Mouse (Mus musculus): Measurements from ENCODE around the gene Rab1b. TPM values are rescaled to one million over a fixed set of nuclear protein-coding genes. Genes with fewer than 3 reads are reported as not detected.
A peak's percentile ranks its signal among the peaks of the same experiment; 100 is the strongest.

The Rab1b gene
- polyA plus RNA-seq, 1 experiment: 246 TPM

GRCm38 (mm10) chr19:5083961-5084833 is 22.7 kb downstream of the Rab1b start:
- Histone ChIP-seq H3K4me1 (ENCODE audit: control insufficient read depth, insufficient read depth, low read length) (peaks cover 11% of the 10 kb centered on the region), H3K36me3 (ENCODE audit: control insufficient read depth, insufficient read depth, low read length) (no peaks in the 10 kb centered on the region), H3K4me3 (ENCODE audit: insufficient read depth, low read depth, low read length) (no peak overlapping the region), H3K27ac (ENCODE audit: insufficient read depth, low read depth, low read length) (no peak overlapping the region), H3K27me3 (replicated peaks; ENCODE audit: control insufficient read depth, insufficient read depth, low read length) (no peaks in the 10 kb centered on the region)
- no peak for DNase-seq
- TF ChIP-seq CTCF (conservative IDR thresholded peaks at IDR 0.05; ENCODE audit: insufficient read depth, insufficient read length, low read depth, low read length) (no peak), POLR2A (IDR thresholded peaks at IDR 0.05; ENCODE audit: low read depth, low read length) (no peak)
- WGBS: 67% methylated on average over 3 of the region's 3 CpGs

GRCm38 (mm10) chr19:5082596-5082995 is 24.3 kb downstream of the Rab1b start:
- no peak for DNase-seq
- TF ChIP-seq POLR2A (IDR thresholded peaks at IDR 0.05; ENCODE audit: low read depth, low read length) (no peak), CTCF (conservative IDR thresholded peaks at IDR 0.05; ENCODE audit: insufficient read depth, insufficient read length, low read depth, low read length) (no peak)
- Histone ChIP-seq H3K4me1 (ENCODE audit: control insufficient read depth, insufficient read depth, low read length) (peaks cover 7% of the 10 kb centered on the region; the same call in 1 of the 2 replicates), H3K27ac (ENCODE audit: insufficient read depth, low read depth, low read length) (no peak overlapping the region), H3K4me3 (ENCODE audit: insufficient read depth, low read depth, low read length) (no peak overlapping the region), H3K36me3 (ENCODE audit: control insufficient read depth, insufficient read depth, low read length) (no peaks in the 10 kb centered on the region), H3K27me3 (replicated peaks; ENCODE audit: control insufficient read depth, insufficient read depth, low read length) (no peaks in the 10 kb centered on the region)
- 67% methylated on average over 24 of the region's 24 CpGs for WGBS

GRCm38 (mm10) chr19:5082005-5082404 is 24.9 kb downstream of the Rab1b start:
- no peak overlapping the region for H3K27ac ChIP-seq (ENCODE audit: insufficient read depth, low read depth, low read length)

GRCm38 (mm10) chr19:5079279-5079678 is 27.6 kb downstream of the Rab1b start:
- Histone ChIP-seq H3K36me3 (ENCODE audit: control insufficient read depth, insufficient read depth, low read length) (no peaks in the 10 kb centered on the region), H3K27me3 (replicated peaks; ENCODE audit: control insufficient read depth, insufficient read depth, low read length) (no peaks in the 10 kb centered on the region), H3K4me1 (ENCODE audit: control insufficient read depth, insufficient read depth, low read length) (no peaks in the 10 kb centered on the region), H3K4me3 (ENCODE audit: insufficient read depth, low read depth, low read length) (no peak overlapping the region), H3K27ac (ENCODE audit: insufficient read depth, low read depth, low read length) (no peak overlapping the region)
- DNase-seq: no peak
- 98% methylated on average over 1 of the region's 1 CpGs for WGBS
- TF ChIP-seq POLR2A (IDR thresholded peaks at IDR 0.05; ENCODE audit: low read depth, low read length): no peak
- TF ChIP-seq CTCF (conservative IDR thresholded peaks at IDR 0.05; ENCODE audit: insufficient read depth, insufficient read length, low read depth, low read length): no peak

More at GRCm38 (mm10) chr19:5082005-5082404, 24.9 kb downstream of the Rab1b start:
- Histone ChIP-seq H3K4me3 (ENCODE audit: insufficient read depth, low read depth, low read length) (no peak overlapping the region), H3K27me3 (replicated peaks; ENCODE audit: control insufficient read depth, insufficient read depth, low read length) (no peaks in the 10 kb centered on the region), H3K4me1 (ENCODE audit: control insufficient read depth, insufficient read depth, low read length) (0 out of 2 replicates have a peak, but pooled peaks cover 3% of the 10 kb centered on the region), H3K36me3 (ENCODE audit: control insufficient read depth, insufficient read depth, low read length) (no peaks in the 10 kb centered on the region)
- TF ChIP-seq CTCF (conservative IDR thresholded peaks at IDR 0.05; ENCODE audit: insufficient read depth, insufficient read length, low read depth, low read length) (no peak), POLR2A (IDR thresholded peaks at IDR 0.05; ENCODE audit: low read depth, low read length) (no peak)
- 54% methylated on average over 18 of the region's 18 CpGs for WGBS
- no peak for DNase-seq

- Histone ChIP-seq H3K4me1 (ENCODE audit: control insufficient read depth, insufficient read depth, low read length) (no peaks in the 10 kb centered on the region), H3K4me3 (ENCODE audit: insufficient read depth, low read depth, low read length) (no peak overlapping the region), H3K27me3 (replicated peaks; ENCODE audit: control insufficient read depth, insufficient read depth, low read length) (no peaks in the 10 kb centered on the region), H3K27ac (ENCODE audit: insufficient read depth, low read depth, low read length) (no peak overlapping the region), H3K36me3 (ENCODE audit: control insufficient read depth, insufficient read depth, low read length) (no peaks in the 10 kb centered on the region)
- no peak for DNase-seq
- WGBS: 38% methylated on average over 5 of the region's 5 CpGs
- no peak for TF ChIP-seq CTCF (conservative IDR thresholded peaks at IDR 0.05; ENCODE audit: insufficient read depth, insufficient read length, low read depth, low read length)
- TF ChIP-seq POLR2A (IDR thresholded peaks at IDR 0.05; ENCODE audit: low read depth, low read length): no peak
Observed at GRCm38 (mm10) chr19:5073518-5073917, 33.4 kb downstream of the Rab1b start.

GRCm38 (mm10) chr19:5073028-5073427 is 33.8 kb downstream of the Rab1b start:
- peak; percentile 61 for DNase-seq
- 1% methylated on average over 15 of the region's 15 CpGs for WGBS
- Histone ChIP-seq H3K4me3 (ENCODE audit: insufficient read depth, low read depth, low read length) (peak overlapping the region; percentile 54), H3K27ac (ENCODE audit: insufficient read depth, low read depth, low read length) (no peak overlapping the region), H3K4me1 (ENCODE audit: control insufficient read depth, insufficient read depth, low read length) (no peaks in the 10 kb centered on the region), H3K27me3 (replicated peaks; ENCODE audit: control insufficient read depth, insufficient read depth, low read length) (no peaks in the 10 kb centered on the region), H3K36me3 (ENCODE audit: control insufficient read depth, insufficient read depth, low read length) (no peaks in the 10 kb centered on the region)
- peak; percentile 68 for TF ChIP-seq CTCF (conservative IDR thresholded peaks at IDR 0.05; ENCODE audit: insufficient read depth, insufficient read length, low read depth, low read length)
- TF ChIP-seq POLR2A (IDR thresholded peaks at IDR 0.05; ENCODE audit: low read depth, low read length): no peak

GRCm38 (mm10) chr19:5072389-5073019 is 34.4 kb downstream of the Rab1b start:
- no peak for TF ChIP-seq CTCF (conservative IDR thresholded peaks at IDR 0.05; ENCODE audit: insufficient read depth, insufficient read length, low read depth, low read length)
- TF ChIP-seq POLR2A (IDR thresholded peaks at IDR 0.05; ENCODE audit: low read depth, low read length): no peak
- 4% methylated on average over 20 of the region's 20 CpGs for WGBS
- no peaks in the 10 kb centered on the region for H3K36me3 ChIP-seq (ENCODE audit: control insufficient read depth, insufficient read depth, low read length)
- no peaks in the 10 kb centered on the region for H3K4me1 ChIP-seq (ENCODE audit: control insufficient read depth, insufficient read depth, low read length)
- peak overlapping the region; percentile 54 for H3K4me3 ChIP-seq (ENCODE audit: insufficient read depth, low read depth, low read length)
- no peaks in the 10 kb centered on the region for H3K27me3 ChIP-seq (replicated peaks; ENCODE audit: control insufficient read depth, insufficient read depth, low read length)
- peak; percentile 43 for DNase-seq
- peak overlapping the region; percentile 52; the same call in 1 of the 2 replicates for H3K27ac ChIP-seq (ENCODE audit: insufficient read depth, low read depth, low read length)

Data from kidney, adult 2 months (tissue).